Mouse (Mus musculus) thymus, postnatal 10 days (tissue): Measurements from ENCODE around the gene Tmem192.
"Not testable (repeated sequence)": the region's sequence is repeated elsewhere in the genome, so short reads cannot be mapped to it uniquely, and the experiment has no call there.

Experiments used
- DNase-seq, 2 experiments: peaks; one replicate each; pipeline ENCODE4 v3.0.0; 2021; ENCODE audit warnings: low spot score in 2 of 2

Gene Tmem192

DNA sequence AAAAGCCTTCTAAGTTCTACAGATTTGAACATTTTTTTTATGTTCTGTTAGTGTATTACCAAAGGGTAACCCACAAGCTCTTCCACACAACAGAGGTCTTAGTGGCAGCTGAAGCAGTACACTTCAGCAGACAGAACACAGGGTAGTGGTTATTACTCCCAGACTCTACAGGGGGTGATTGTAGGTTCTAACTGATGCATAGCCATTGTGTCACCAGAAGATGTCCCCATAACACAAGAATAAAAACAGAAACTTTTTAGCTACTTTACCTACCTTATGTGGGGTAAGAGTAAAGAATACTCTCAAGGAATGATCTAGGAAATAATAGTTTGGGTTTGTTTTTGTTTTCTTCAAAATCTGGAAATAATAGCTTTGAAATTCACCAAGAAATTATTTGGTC, 15.9 kb downstream of the Tmem192 start:
- no peak for DNase-seq

GRCm38 (mm10) chr8:64983150-64983897, 36.3 kb downstream of the Tmem192 start:
- DNase-seq: no peak

- DNase-seq: no peak
Observed at GRCm38 (mm10) chr8:64987731-64988130, 40.7 kb downstream of the Tmem192 start, which contains the start of gene Trim75. Trim75 (minus strand) TSS chr8:64987831.

DNA sequence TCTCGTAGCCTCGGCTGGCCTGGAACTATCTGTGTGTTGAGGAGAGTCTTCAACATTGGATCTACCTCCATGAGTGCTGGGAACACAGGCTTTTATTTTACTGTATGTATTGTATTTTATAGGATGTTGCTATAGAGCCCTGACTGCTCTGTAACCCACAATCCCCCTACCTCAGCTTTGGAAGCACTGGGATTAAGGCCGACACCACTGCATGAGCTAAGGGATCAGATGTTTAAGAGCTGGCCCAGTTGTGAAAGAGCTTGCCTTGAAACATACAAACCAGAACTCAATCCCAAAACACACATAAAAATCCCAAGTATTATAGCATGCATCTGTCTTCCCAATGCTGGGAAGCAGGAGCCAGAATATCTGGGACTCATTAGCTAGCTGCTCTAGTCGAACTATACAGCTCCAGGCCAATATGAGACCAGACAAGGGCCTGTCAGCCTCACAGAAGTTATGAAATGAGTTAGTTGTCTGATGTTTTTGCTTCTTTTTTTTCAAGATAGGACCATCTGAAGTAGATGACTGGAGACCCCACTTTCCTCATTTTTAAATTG, 51.9 kb downstream of the Tmem192 start:
- DNase-seq: no peak

- not testable (repeated sequence) for DNase-seq
Observed at GRCm38 (mm10) chr8:65007616-65008015, 60.6 kb downstream of the Tmem192 start.

- no peak for DNase-seq
Observed at GRCm38 (mm10) chr8:65018423-65018822, 71.4 kb downstream of the Tmem192 start, which contains the start of the genes Trim61 and Trim60. Trim61 (minus strand) TSS chr8:65018523. Trim60 (minus strand) TSS chr8:65018584.
